Mouse (Mus musculus) T-cell, adult 2 months (primary cell): ENCODE data around the gene Dixdc1.

ENCODE experiments used
- DNase-seq: peaks from one replicate; pipeline ENCODE4 v3.0.0; 2022; ENCODE audit warnings: low spot score

Gene Dixdc1

GRCm38 (mm10) chr9:50742744-50743143 is 3.4 kb upstream of the Dixdc1 start:
- no peak for DNase-seq

GRCm38 (mm10) chr9:50742261-50742660 is 2.9 kb upstream of the Dixdc1 start:
- no peak for DNase-seq

DNA sequence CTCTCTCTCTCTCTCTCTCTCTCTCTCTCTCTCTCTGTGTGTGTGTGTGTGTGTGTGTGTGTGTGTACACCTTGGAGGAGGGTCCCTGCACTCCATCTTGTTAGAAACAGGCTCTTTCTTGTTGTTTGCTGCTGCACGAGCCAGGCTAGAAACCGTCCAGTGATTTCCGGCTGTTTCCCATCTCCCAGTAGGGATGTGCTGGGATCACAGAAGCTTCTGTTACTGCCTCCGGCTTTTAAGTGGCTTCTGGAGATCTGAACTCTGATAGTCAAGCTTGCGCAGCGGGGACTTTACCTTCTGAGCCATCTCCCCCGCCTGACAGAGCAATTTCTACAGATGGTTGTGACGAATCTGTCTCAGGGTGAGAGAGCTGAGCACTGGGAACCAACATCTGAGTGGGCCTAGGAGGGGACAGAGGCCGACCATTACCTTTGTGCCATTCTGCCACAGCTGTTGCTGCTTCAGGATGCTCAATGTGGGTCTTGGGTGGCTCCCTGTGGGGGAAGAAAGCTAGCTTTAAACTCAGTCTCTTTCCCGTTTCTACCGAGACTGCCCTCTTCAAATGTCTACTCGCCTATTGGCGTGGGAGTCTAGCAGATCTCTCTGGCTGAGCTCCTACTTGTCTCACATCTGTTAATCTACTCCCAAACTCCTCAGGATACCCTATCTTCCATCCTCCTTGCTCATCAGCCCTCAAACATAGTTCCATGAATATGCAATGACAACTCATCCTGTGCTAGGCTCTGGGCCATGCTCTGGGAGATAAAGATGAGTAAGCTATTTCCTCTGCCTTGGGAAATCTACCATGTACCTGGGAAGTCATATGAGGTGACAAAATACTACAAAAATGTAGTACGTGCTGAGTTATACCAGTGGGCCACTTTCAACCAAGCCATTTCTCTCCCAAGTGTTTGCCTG is 1.8 kb upstream of the Dixdc1 start:
- no peak for DNase-seq

DNA sequence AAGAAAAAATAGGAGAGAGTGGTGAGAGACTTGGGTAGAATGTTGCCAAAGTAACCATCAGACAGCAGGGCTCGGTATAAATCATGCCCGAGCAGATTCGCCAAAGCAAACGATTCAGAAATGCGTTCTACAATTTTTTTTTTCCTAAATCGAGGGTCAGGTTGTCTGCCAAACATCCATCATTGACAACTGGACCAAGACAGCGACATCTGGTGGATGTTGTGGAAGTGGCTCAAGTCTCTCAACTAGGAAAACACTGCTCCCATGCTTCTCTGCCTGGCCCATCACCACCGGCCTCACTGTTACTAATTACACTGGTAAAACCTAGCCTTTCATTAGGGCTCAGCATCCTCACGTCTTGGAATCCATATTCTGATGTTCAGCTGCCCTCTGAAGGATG is 4.3 kb downstream of the Dixdc1 start:
- DNase-seq, result no peak

GRCm38 (mm10) chr9:50732560-50732959 is 6.8 kb downstream of the Dixdc1 start:
- no peak for DNase-seq

DNA sequence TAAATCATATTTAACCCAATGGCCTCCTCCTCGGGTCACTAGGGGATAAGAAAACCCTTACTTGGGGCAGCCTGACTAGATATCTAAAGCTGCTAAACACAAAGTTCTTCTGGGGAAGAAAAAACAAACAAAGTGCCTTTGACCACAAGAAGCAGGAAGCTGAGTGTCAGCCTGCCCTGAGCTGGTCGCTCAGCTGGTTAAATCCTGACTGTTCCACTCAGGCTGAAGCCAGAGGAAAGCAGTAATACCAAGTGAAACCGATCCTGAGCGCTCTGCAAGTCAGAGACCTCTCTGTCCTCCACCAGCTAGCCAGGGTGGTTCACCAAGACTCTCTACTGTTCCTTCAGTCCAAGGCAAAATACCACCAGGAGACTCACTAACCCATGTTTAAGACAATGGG is 9.7 kb downstream of the Dixdc1 start:
- no peak for DNase-seq

- DNase-seq, result peak; percentile 18
Observed at GRCm38 (mm10) chr9:50727925-50728651, 11.2 kb downstream of the Dixdc1 start.

DNA sequence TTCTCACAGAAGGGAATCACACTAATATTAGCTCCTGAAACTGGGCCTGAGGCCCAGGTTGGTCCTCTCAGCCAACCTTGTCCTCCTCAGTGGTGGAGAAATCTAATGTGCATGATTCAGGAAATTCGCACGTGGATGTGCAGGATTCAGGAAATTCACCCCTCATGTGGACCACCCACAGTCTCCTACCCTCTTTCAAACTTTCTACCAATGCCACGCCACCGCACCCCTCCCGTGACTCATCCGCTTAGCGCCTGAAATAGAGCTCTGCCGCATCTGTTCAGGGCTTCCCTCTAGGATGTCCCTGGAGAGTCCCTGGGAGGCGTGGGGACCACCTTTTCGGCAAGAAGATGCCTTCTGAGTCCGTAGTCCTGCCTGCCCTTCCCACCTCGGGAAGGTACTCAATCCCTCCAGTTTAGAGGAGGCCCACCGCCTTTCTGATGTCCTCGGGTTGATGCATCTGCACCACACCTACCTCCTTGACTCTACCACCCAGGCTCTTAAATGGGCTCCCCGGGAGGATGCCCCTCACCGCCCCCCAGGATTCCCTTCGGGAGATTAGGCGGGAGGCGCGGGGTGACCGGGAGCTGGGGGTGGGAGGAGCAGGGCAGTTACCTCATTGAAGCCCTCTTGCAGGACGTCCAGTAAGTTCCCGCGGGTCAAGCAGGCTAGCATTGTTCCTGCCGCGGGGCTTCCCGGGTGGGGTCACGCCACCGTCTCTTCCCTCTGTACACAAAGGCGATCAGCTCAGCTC is 12.0 kb downstream of the Dixdc1 start:
- DNase-seq, result no peak

GRCm38 (mm10) chr9:50725921-50726590 is 13.3 kb downstream of the Dixdc1 start:
- no peak for DNase-seq

- DNase-seq, result no peak
Observed at GRCm38 (mm10) chr9:50724661-50725330, 14.5 kb downstream of the Dixdc1 start.

GRCm38 (mm10) chr9:50724147-50724546 is 15.2 kb downstream of the Dixdc1 start:
- no peak for DNase-seq

GRCm38 (mm10) chr9:50723406-50723805 is 15.9 kb downstream of the Dixdc1 start:
- no peak for DNase-seq

DNA sequence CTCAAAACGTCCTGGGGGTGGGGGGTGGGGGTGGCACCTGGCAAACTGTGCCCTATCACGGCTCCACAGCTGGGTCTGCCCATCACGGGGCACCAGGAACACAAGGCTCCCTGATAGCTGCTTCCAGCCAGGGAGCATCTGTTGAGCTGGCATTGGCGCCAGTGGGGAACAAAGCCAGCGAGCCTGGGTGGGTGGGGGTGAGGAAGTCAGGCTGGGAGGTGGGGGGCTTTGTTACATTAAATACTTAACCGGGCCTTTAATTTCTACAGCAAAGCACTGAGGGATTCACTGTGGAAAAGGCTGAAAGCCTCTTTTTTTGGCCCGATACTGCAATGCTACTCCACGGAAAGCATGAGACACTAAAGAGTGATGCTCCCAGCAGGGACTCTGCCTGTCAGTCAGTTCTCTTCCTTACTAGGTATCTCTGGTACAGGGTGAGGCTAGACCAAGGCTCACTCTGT is 16.8 kb downstream of the Dixdc1 start:
- no peak for DNase-seq

- no peak for DNase-seq
Observed at GRCm38 (mm10) chr9:50721061-50721460, 18.3 kb downstream of the Dixdc1 start.

DNA sequence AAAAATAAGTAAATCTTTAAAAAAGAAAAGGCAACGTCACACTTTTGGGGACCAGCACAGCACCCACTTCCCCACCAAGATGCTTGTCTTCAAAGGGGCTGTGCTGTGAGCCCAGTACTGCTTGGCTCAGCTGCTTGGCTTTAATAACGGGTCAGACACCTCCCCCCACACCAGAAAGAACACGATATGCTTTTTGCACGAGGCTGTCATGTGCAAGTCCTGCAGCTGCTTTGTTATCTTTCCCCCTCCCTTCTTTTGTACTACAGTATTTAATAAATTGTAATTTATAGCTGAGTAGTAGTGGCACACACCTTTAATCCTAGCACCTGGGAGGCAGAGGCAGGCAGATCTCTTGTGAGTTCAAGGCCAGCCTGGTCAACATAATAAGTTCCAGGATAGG is 20.4 kb downstream of the Dixdc1 start:
- no peak for DNase-seq

DNA sequence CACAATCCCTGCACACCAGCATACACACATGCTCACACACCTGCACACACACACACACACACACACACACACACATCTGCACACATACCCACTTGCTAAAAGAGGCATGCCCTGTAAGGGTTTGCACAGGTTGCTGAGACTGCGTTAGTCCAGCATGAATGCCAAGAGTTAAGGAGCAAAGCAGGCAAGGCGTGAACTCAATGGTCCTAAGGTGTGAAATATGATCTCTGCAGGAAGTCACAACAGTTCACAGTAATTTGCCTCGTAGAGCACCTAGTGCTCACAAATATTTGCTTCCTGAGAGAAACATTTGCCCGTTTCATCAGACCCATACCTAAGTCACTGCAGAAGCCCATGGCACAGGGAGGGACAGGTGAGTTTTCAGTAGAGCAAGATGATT is 25.1 kb downstream of the Dixdc1 start:
- no peak for DNase-seq

GRCm38 (mm10) chr9:50711337-50711736 is 28.0 kb downstream of the Dixdc1 start:
- DNase-seq, result no peak

- no peak for DNase-seq
Observed at GRCm38 (mm10) chr9:50709108-50709507, 30.2 kb downstream of the Dixdc1 start.

DNA sequence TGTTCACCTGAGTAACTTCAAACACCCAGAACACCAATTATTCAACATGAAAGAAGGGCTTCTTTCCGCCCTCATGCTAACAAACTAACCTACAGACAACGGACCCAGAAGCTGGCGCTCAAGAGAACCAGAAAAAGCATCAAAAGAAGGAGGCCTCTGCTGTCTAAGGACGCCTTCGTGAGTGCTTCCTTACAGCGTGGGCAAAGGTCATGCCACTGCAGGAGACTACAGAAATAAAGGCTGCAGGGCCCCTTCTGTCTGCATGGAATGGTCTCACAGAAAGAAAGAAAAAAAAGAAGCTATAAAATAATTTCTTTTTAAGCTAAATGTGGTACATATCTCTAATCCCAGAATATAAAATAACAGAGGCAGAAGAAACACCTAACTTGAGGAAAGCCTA is 34.4 kb downstream of the Dixdc1 start:
- no peak for DNase-seq

DNA sequence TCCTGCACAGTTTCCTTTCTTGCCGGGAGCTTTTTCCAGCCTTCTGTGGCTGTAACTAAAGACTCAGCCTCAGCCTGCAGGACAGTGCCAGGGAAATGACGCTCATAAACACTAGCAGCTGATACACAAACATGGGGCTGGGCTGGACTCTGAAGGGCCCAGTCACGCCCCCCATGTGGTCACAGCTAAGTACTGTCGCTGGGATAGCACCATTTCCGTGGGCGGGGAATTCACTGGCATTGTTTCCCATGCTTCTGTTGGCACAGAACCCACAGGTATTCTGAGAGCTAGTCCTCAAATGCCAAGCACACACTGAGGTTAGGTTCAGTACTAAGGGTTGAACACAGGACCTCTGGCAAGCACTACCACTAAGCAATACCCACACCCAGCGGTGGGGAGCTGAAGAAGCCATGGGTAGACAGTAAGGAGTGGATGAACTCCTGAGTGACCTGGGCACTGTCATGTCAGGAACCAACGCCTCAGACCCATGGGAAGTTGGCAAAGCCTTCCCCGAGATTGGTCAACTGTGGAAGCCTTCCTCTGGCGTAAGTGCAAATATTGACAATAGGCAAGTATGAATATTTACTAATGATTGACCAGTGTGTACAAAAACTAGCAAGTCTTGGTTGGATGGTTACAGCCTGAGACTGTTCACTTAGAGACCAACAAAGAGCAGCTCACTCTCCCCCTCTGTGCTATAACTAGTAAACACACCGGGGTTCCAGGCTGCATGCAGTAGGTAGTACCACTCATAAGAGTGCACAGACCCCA is 38.2 kb downstream of the Dixdc1 start:
- no peak for DNase-seq
